Mouse (Mus musculus): ENCODE measurements around the gene Qtrt1. TPM values are rescaled to one million over a fixed set of nuclear protein-coding genes. Genes with fewer than 3 reads are reported as not detected.
A peak's percentile ranks its signal among the peaks of the same experiment; 100 is the strongest.

Gene Qtrt1
- total RNA-seq, 2 experiments from 2014 or later = 8.0 to 9.5 TPM

DNA sequence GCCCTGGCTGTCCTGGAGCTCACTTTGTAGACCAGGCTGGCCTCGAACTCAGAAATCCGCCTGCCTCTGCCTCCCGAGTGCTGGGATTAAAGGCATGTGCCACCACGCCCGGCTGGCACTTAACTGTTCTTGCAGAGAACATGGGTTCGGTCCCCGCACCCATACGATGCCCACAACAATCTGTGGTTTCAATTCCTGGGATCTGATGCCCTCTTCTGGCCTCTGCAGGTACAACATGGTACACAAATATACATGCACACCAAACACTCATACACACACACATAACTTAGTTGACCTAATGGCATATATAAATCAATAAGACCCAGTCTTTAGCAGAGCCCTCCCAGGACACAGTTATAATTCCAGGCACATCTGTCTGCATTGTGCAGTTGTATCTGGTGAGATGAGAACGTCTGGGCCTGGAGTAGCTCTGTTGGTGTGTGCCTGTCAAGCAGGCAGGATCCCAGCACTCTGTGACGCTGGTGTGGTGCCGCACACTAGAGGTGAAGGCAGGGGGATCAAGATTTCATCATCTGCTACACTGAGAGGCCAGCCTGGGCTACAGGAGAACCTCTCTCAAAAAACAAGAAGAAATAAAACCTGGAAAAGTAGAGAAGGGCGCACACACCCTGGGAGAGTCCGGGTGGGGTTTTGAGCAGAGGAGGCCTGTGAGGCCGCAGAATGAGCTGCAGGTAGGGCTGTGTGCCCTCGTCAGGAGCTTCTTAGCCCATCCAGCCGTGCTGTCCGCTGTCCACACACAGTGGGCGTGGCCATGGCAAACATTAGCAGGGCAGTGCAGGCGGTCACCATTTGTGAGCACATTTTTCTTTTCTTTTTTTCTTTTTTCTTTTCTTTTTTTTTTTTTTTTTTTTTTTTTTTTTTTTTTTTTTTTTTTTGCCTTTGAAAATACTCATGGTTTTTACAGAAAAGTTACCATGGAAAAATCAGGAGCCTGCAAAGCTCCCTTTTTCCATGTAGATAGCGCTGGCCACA, 57.7 kb downstream of the Qtrt1 start:
- intact Hi-C loops (cut with DNase I) = loop anchor here (1.0 to 5.0 kb wide), 3 partner anchors 58 to 157 kb away; partner anchors contain the start of genes Ap1m2, Ilf3 and Qtrt1
- DNase-seq = peak; percentile 63 to 73

Other genes with a start within 250 kb of the Qtrt1 start
- 10 to 100 TPM; 45.9 to 52.0 TPM for gene Pde4a, start 246.1 kb upstream of the Qtrt1 start, total RNA-seq (2021)
- 10 to 100 TPM; 41.9 to 43.1 TPM for gene Keap1, start 172.5 kb upstream of the Qtrt1 start, total RNA-seq (2021)
- 1 to 10 TPM in 1 of 2 experiments, under 1 TPM in 1; 0.69 to 1.1 TPM for gene S1pr5, start 163.4 kb upstream of the Qtrt1 start, total RNA-seq (2021)
- 10 to 100 TPM; 78.0 to 99.6 TPM for gene Atg4d, start 146.5 kb upstream of the Qtrt1 start, total RNA-seq (2021)
- 10 to 100 TPM; 16.5 to 18.0 TPM for gene Kri1, start 123.9 kb upstream of the Qtrt1 start, total RNA-seq (2021)
- 10 to 100 TPM; 15.9 to 18.4 TPM for gene Cdkn2d, start 120.4 kb upstream of the Qtrt1 start, total RNA-seq (2021)
- not detected for gene Ap1m2, start 99.5 kb upstream of the Qtrt1 start, total RNA-seq (2021)
- gene Slc44a2, start 91.1 kb upstream of the Qtrt1 start, total RNA-seq (2021) = 100 to 1,000 TPM; 118 to 124 TPM
- 10 to 100 TPM; 28.9 to 29.0 TPM for gene Ilf3, start 44.0 kb upstream of the Qtrt1 start, total RNA-seq (2021)
- 10 to 100 TPM; 63.9 to 72.4 TPM for gene Dnm2, start 13.1 kb downstream of the Qtrt1 start, total RNA-seq (2021)
- 10 to 100 TPM; 44.9 to 46.9 TPM for gene Tmed1, start 98.4 kb downstream of the Qtrt1 start, total RNA-seq (2021)
- 1 to 10 TPM; 1.8 to 2.0 TPM for gene AB124611, start 114.3 kb downstream of the Qtrt1 start, total RNA-seq (2021)
- 10 to 100 TPM; 56.9 to 65.4 TPM for gene Carm1, start 135.1 kb downstream of the Qtrt1 start, total RNA-seq (2021)
- 10 to 100 TPM; 59.8 TPM for gene Timm29, start 180.9 kb downstream of the Qtrt1 start, total RNA-seq (2021)
- gene Yipf2, start 181.0 kb downstream of the Qtrt1 start, total RNA-seq (2021) = 1 to 10 TPM; 7.3 to 8.0 TPM
- gene Smarca4, start 204.3 kb downstream of the Qtrt1 start, total RNA-seq (2021) = 10 to 100 TPM; 48.6 to 51.4 TPM